Mouse (Mus musculus) midbrain, postnatal 0 days (tissue): ENCODE data around the gene Lama5. TPM values are rescaled to one million over a fixed set of nuclear protein-coding genes. Genes with fewer than 3 reads are reported as not detected.

ENCODE experiments used
- ATAC-seq: fragments of 200-750 bp; cut with Nextera tagmentation; 2 replicates; pipeline ENCODE4 v1.8.0; 2017; ENCODE audit warnings: moderate number of reproducible peaks, mild to moderate bottlenecking, moderate TSS enrichment, moderate library complexity; ENCODE audit not compliant: low FRiP score
- DNase-seq: peaks from one replicate; pipeline ENCODE4 v3.0.0-alpha.2; 2015; ENCODE audit warnings: low spot score
- H3K27ac ChIP-seq: fragments of 300-500 bp; sonication (generic); 2 replicates; pipeline ENCODE4 v1.5.1; 2014; ENCODE audit warnings: low read depth, mild to moderate bottlenecking, low read length, mixed read lengths
- H3K27me3 ChIP-seq: fragments of 300-500 bp; sonication (generic); 2 replicates; pipeline ENCODE4 v1.6.1; 2014; ENCODE audit warnings: low read length, control low read depth, mixed read lengths; ENCODE audit not compliant: insufficient read depth
- H3K36me3 ChIP-seq: fragments of 300-500 bp; sonication (generic); 2 replicates; pipeline ENCODE4 v1.6.1; 2014; ENCODE audit warnings: low read length, control low read depth, mixed read lengths; ENCODE audit not compliant: insufficient read depth
- H3K4me1 ChIP-seq: fragments of 300-500 bp; sonication (generic); 2 replicates; pipeline ENCODE4 v1.6.1; 2014; ENCODE audit warnings: mild to moderate bottlenecking, control low read depth, antibody characterized with exemption, low read length, mixed read lengths; ENCODE audit not compliant: insufficient read depth
- H3K4me2 ChIP-seq: fragments of 300-500 bp; sonication (generic); 2 replicates; pipeline ENCODE4 v1.6.1; 2014; ENCODE audit warnings: low read depth, mild to moderate bottlenecking, low read length, mixed read lengths; ENCODE audit not compliant: poor library complexity, severe bottlenecking
- H3K4me3 ChIP-seq: fragments of 300-500 bp; sonication (generic); 2 replicates; pipeline ENCODE4 v1.5.1; 2014; ENCODE audit warnings: low read depth, mild to moderate bottlenecking, low read length, moderate library complexity
- H3K9ac ChIP-seq: fragments of 300-500 bp; sonication (generic); replicated peaks from 2 replicates; pipeline ENCODE4 v1.6.1; 2014; ENCODE audit warnings: mild to moderate bottlenecking, low read length, moderate library complexity, mixed read lengths; ENCODE audit not compliant: poor library complexity, severe bottlenecking
- H3K9me3 ChIP-seq: fragments of 300-500 bp; sonication (generic); 2 replicates; pipeline ENCODE4 v1.6.1; 2016; ENCODE audit warnings: low read length, control low read depth
- CTCF ChIP-seq: IDR thresholded peaks from 2 replicates; pipeline ENCODE4 v1.5.1; 2016; ENCODE audit warnings: antibody characterized with exemption, mild to moderate bottlenecking
- WGBS: fragments of 180-500 bp; shearing (Covaris S2); extraction: QIAGEN DNeasy Blood & Tissue Kit; methylation state at CpG from one replicate; pipeline ENCODE4 v1.1.7; 2014; 5-methylcytosine and 5-hydroxymethylcytosine counted together
- polyA plus RNA-seq: library from polyadenylated mRNA; unstranded; fragments of >200 nt; fragmentation: Nextera tagmentation; extraction: Ambion mirVana; gene quantifications from 2 replicates; pipeline ENCODE4 v1.2.1, GENCODE M21; 2015
- total RNA-seq: library from RNA; depleted of rRNA; stranded (reverse); fragments of >200 nt; gene quantifications from 2 replicates; pipeline ENCODE4 v1.2.3, GENCODE M21; 2014

The Lama5 gene
- total and polyA plus RNA-seq, 2 experiments from 2014 or later: 1.8 to 8.9 TPM

GRCm38 (mm10) chr2:180217587-180217986 is 8.1 kb downstream of the Lama5 start:
- Histone ChIP-seq H3K4me2 (no peak overlapping the region), H3K4me1 (no peaks in the 10 kb centered on the region), H3K4me3 (no peak overlapping the region), H3K27ac (no peak overlapping the region), H3K36me3 (no peaks in the 10 kb centered on the region), H3K27me3 (no peaks in the 10 kb centered on the region), H3K9ac (no peak overlapping the region), H3K9me3 (no peaks in the 10 kb centered on the region)
- 81% methylated on average over 8 of the region's 8 CpGs for WGBS
- ATAC-seq: no peak
- TF ChIP-seq CTCF: no peak
- no peak for DNase-seq

GRCm38 (mm10) chr2:180216921-180217320 is 8.7 kb downstream of the Lama5 start:
- no peak for DNase-seq
- 55% methylated on average over 5 of the region's 5 CpGs for WGBS

GRCm38 (mm10) chr2:180215951-180216350 is 9.7 kb downstream of the Lama5 start:
- WGBS: 77% methylated on average over 6 of the region's 6 CpGs
- no peak for DNase-seq

More at GRCm38 (mm10) chr2:180216921-180217320, 8.7 kb downstream of the Lama5 start:
- no peak for TF ChIP-seq CTCF
- Histone ChIP-seq H3K36me3 (no peaks in the 10 kb centered on the region), H3K9ac (no peak overlapping the region), H3K4me3 (no peak overlapping the region), H3K9me3 (no peaks in the 10 kb centered on the region), H3K27me3 (no peaks in the 10 kb centered on the region), H3K4me2 (no peak overlapping the region), H3K4me1 (no peaks in the 10 kb centered on the region), H3K27ac (no peak overlapping the region)
- ATAC-seq: no peak

GRCm38 (mm10) chr2:180215011-180215461 is 10.6 kb downstream of the Lama5 start:
- WGBS: 73% methylated on average over 8 of the region's 8 CpGs
- no peak for DNase-seq
- Histone ChIP-seq H3K9me3 (no peaks in the 10 kb centered on the region), H3K4me2 (no peak overlapping the region), H3K4me1 (no peaks in the 10 kb centered on the region), H3K27me3 (no peaks in the 10 kb centered on the region), H3K27ac (no peak overlapping the region), H3K4me3 (no peak overlapping the region), H3K9ac (no peak overlapping the region), H3K36me3 (no peaks in the 10 kb centered on the region)
- no peak for ATAC-seq
- TF ChIP-seq CTCF: no peak

More at GRCm38 (mm10) chr2:180215951-180216350, 9.7 kb downstream of the Lama5 start:
- no peaks in the 10 kb centered on the region for H3K4me1 ChIP-seq
- H3K9me3 ChIP-seq: no peaks in the 10 kb centered on the region
- no peak overlapping the region for H3K4me2 ChIP-seq
- no peak for ATAC-seq
- H3K36me3 ChIP-seq: no peaks in the 10 kb centered on the region
- no peak for TF ChIP-seq CTCF
- no peak overlapping the region for H3K4me3 ChIP-seq
- no peaks in the 10 kb centered on the region for H3K27me3 ChIP-seq
- H3K27ac ChIP-seq: no peak overlapping the region
- H3K9ac ChIP-seq: no peak overlapping the region

GRCm38 (mm10) chr2:180214352-180214978 is 11.2 kb downstream of the Lama5 start:
- Histone ChIP-seq H3K27ac (no peak overlapping the region), H3K4me1 (no peaks in the 10 kb centered on the region), H3K4me2 (no peak overlapping the region), H3K9me3 (no peaks in the 10 kb centered on the region), H3K27me3 (no peaks in the 10 kb centered on the region), H3K36me3 (no peaks in the 10 kb centered on the region), H3K9ac (no peak overlapping the region), H3K4me3 (no peak overlapping the region)
- DNase-seq (no peak), ATAC-seq (no peak)
- 87% methylated on average over 4 of the region's 4 CpGs for WGBS
- TF ChIP-seq CTCF: no peak

GRCm38 (mm10) chr2:180212255-180212654 is 13.4 kb downstream of the Lama5 start:
- WGBS: 97% methylated on average over 3 of the region's 3 CpGs
- Histone ChIP-seq H3K27ac (no peak overlapping the region), H3K9ac (no peak overlapping the region), H3K4me3 (no peak overlapping the region), H3K4me2 (no peak overlapping the region), H3K27me3 (no peaks in the 10 kb centered on the region), H3K4me1 (no peaks in the 10 kb centered on the region), H3K9me3 (no peaks in the 10 kb centered on the region), H3K36me3 (no peaks in the 10 kb centered on the region)
- ATAC-seq (no peak), DNase-seq (no peak)
- peak; percentile 42 for TF ChIP-seq CTCF
